ENCODE assay signal across 8 mouse cellular contexts in genomic region chr2:70826436-70827230, GRCm38 (mm10). TPM values are rescaled to one million over a fixed set of nuclear protein-coding genes. Genes with fewer than 3 reads are reported as not detected.
DNase-seq lines count a peak whose midpoint lies in the region; ATAC-seq and TF ChIP-seq lines count a peak whose summit lies in the region.

No protein-coding gene starts in this region.

- peaks cover 6% of the 10 kb centered on the region for H3K4me1 ChIP-seq in forebrain, embryonic 14.5 days (ENCODE audit: control insufficient read depth, insufficient read depth, low read length)
- peaks cover 9% of the 10 kb centered on the region; the same call in 1 of the 2 replicates for H3K4me1 ChIP-seq in forebrain, embryonic 16.5 days (replicated peaks; ENCODE audit: control insufficient read depth, insufficient read depth, low read length)
- H3K4me1 ChIP-seq in lung, postnatal 0 days (ENCODE audit: insufficient read depth, low read depth, low read length), result no peaks in the 10 kb centered on the region
- H3K4me1 ChIP-seq in limb, embryonic 10.5 days, result peaks cover 15% of the 10 kb centered on the region

- no peaks in the 10 kb centered on the region for H3K36me3 ChIP-seq in forebrain, embryonic 14.5 days (ENCODE audit: control insufficient read depth, insufficient read depth, low read length)
- H3K36me3 ChIP-seq in forebrain, embryonic 16.5 days (ENCODE audit: control insufficient read depth, insufficient read depth), result no peaks in the 10 kb centered on the region
- H3K36me3 ChIP-seq in lung, postnatal 0 days (ENCODE audit: insufficient read depth, low read length), result no peaks in the 10 kb centered on the region
- no peaks in the 10 kb centered on the region for H3K36me3 ChIP-seq in limb, embryonic 10.5 days
- no peaks in the 10 kb centered on the region for H3K36me3 ChIP-seq in myocyte (ENCODE audit: control insufficient read depth, insufficient read depth)

- no peaks in the 10 kb centered on the region for H3K9me3 ChIP-seq in forebrain, embryonic 14.5 days (replicated peaks; ENCODE audit: control insufficient read depth, low read length)
- no peaks in the 10 kb centered on the region for H3K9me3 ChIP-seq in forebrain, embryonic 16.5 days (ENCODE audit: control insufficient read depth, low read length)
- no peaks in the 10 kb centered on the region for H3K9me3 ChIP-seq in lung, postnatal 0 days (ENCODE audit: low read length)
- no peaks in the 10 kb centered on the region for H3K9me3 ChIP-seq in limb, embryonic 10.5 days (replicated peaks)

- no peak overlapping the region for H3K9ac ChIP-seq in forebrain, embryonic 14.5 days (ENCODE audit: low read length)
- H3K9ac ChIP-seq in forebrain, embryonic 16.5 days (replicated peaks; ENCODE audit: low read depth, low read length), result no peak overlapping the region
- no peak overlapping the region for H3K9ac ChIP-seq in lung, postnatal 0 days (replicated peaks; ENCODE audit: low read depth)

- no peak overlapping the region for H3K27ac ChIP-seq in forebrain, embryonic 14.5 days (ENCODE audit: low read depth, low read length)
- H3K27ac ChIP-seq in forebrain, embryonic 16.5 days (ENCODE audit: low read length), result no peak overlapping the region
- H3K27ac ChIP-seq in lung, postnatal 0 days (ENCODE audit: low read length), result peak overlapping the region; percentile 32; the same call in 1 of the 2 replicates
- no peak overlapping the region for H3K27ac ChIP-seq in limb, embryonic 10.5 days

- no peak overlapping the region for H3K4me3 ChIP-seq in forebrain, embryonic 14.5 days (ENCODE audit: low read depth, low read length)
- no peak overlapping the region for H3K4me3 ChIP-seq in forebrain, embryonic 16.5 days (replicated peaks; ENCODE audit: low read length)
- peak overlapping the region; percentile 93; the same call in 1 of the 2 replicates for H3K4me3 ChIP-seq in lung, postnatal 0 days (ENCODE audit: low read depth, low read length)
- 0 out of 2 replicates have a peak overlapping the region, but pooled peaks have one; percentile 96 for H3K4me3 ChIP-seq in limb, embryonic 10.5 days
- peak overlapping the region; percentile 48 for H3K4me3 ChIP-seq in myocyte

- H3ac ChIP-seq in myocyte (ENCODE audit: control insufficient read depth, insufficient read length), result no peak overlapping the region

- H3K4me2 ChIP-seq in forebrain, embryonic 14.5 days (ENCODE audit: low read length), result peak overlapping the region; percentile 56
- no peak overlapping the region for H3K4me2 ChIP-seq in forebrain, embryonic 16.5 days (ENCODE audit: low read length)
- H3K4me2 ChIP-seq in lung, postnatal 0 days (replicated peaks; ENCODE audit: low read depth, low read length), result peak overlapping the region; percentile 65; the same call in 1 of the 2 replicates
- H3K4me2 ChIP-seq in myocyte (ENCODE audit: low read depth), result peak overlapping the region; percentile 77

- H3K79me2 ChIP-seq in myocyte (ENCODE audit: control insufficient read depth, insufficient read depth), result peaks cover 30% of the 10 kb centered on the region

- no peak for TF ChIP-seq POLR2A in myocyte (IDR thresholded peaks at IDR 0.05; ENCODE audit: insufficient read length, low read depth)

- DNase-seq in forebrain, embryonic 14.5 days (ENCODE audit: low spot score), result no peak
- no peak for DNase-seq in lung, postnatal 0 days (ENCODE audit: low spot score)
- DNase-seq in lung, postnatal 14 days, result no peak
- no peak for DNase-seq in limb, embryonic 10.5 days (ENCODE audit: low spot score)
- no peak for DNase-seq in ovary, postnatal 10 days (ENCODE audit: low spot score)
- DNase-seq in frontal cortex, postnatal 14 days (ENCODE audit: low spot score in 2 of 2), result no peak

- H3K27me3 ChIP-seq in forebrain, embryonic 14.5 days (replicated peaks; ENCODE audit: control insufficient read depth, insufficient read depth, low read length), result no peaks in the 10 kb centered on the region
- no peaks in the 10 kb centered on the region for H3K27me3 ChIP-seq in forebrain, embryonic 16.5 days (replicated peaks; ENCODE audit: control insufficient read depth, insufficient read depth, low read length)
- no peaks in the 10 kb centered on the region for H3K27me3 ChIP-seq in lung, postnatal 0 days (replicated peaks; ENCODE audit: insufficient read depth, low read length)
- no peaks in the 10 kb centered on the region for H3K27me3 ChIP-seq in limb, embryonic 10.5 days (ENCODE audit: low read depth, poor library complexity, severe bottlenecking)
- H3K27me3 ChIP-seq in myocyte (ENCODE audit: control insufficient read depth, insufficient read depth, insufficient read length), result no peaks in the 10 kb centered on the region

- no peak for TF ChIP-seq EP300 in lung, postnatal 0 days (IDR thresholded peaks at IDR 0.05)

- TF ChIP-seq CTCF in lung, postnatal 0 days (IDR thresholded peaks at IDR 0.05), result no peak

- ATAC-seq in forebrain, embryonic 14.5 days, result no peak
- no peak for ATAC-seq in forebrain, embryonic 16.5 days
- ATAC-seq in lung, postnatal 0 days, result no peak

- WGBS in forebrain, embryonic 14.5 days, result 78% methylated on average over 8 of the region's 8 CpGs
- WGBS in forebrain, embryonic 16.5 days, result 76% methylated on average over 8 of the region's 8 CpGs
- 79% methylated on average over 8 of the region's 8 CpGs for WGBS in lung, postnatal 0 days
- 84% methylated on average over 8 of the region's 8 CpGs for WGBS in limb, embryonic 10.5 days

TF ChIP-seq in myocyte, 11 proteins besides CTCF, POLR2A, EP300 and RAD21:
- TF ChIP-seq MYOD1 (IDR thresholded peaks at IDR 0.05; ENCODE audit: control insufficient read depth in 1 of 3, insufficient read length in 2 of 3, low read depth in 2 of 3) (no peak), REST (IDR thresholded peaks at IDR 0.05; ENCODE audit: insufficient read depth, insufficient read length) (no peak), POLR2AphosphoS2 (IDR thresholded peaks at IDR 0.05; ENCODE audit: insufficient read length, low read depth) (no peak), SRF (IDR thresholded peaks at IDR 0.05; ENCODE audit: control insufficient read depth, insufficient read length, low read depth) (no peak)

RNA-seq across cellular contexts. Expression of gene Tlk1, which starts 1.1 kb away (rescaled TPM):
- 23.5 TPM in 2 replicates for polyA plus RNA-seq in forebrain, embryonic 14.5 days (2014; fragmentation: Nextera tagmentation; extraction: Ambion mirVana)
- polyA plus RNA-seq in forebrain, embryonic 16.5 days (2015; fragmentation: Nextera tagmentation; extraction: Ambion mirVana), result 19.1 and 20.5 TPM in 2 replicates
- polyA plus RNA-seq in lung, postnatal 0 days (2015; fragmentation: Nextera tagmentation; extraction: Ambion mirVana), result 23.7 and 27.8 TPM in 2 replicates
- polyA plus RNA-seq in limb, embryonic 10.5 days (2016; fragmentation: Nextera tagmentation; extraction: Ambion mirVana), result 27.6 and 28.0 TPM in 2 replicates
- polyA plus RNA-seq in myocyte (2012; fragmentation: generic; extraction: Trizol), result 9.4 TPM

Comparison
In these comparisons a context has a peak if more than half of its experiments do, and no peak if none do; other contexts are left out.
1. H3K4me3 ChIP-seq: peak in lung, postnatal 0 days (single experiment), limb, embryonic 10.5 days (single experiment) and myocyte (single experiment); none in forebrain, embryonic 14.5 days (single experiment) and forebrain, embryonic 16.5 days (single experiment).